Mouse (Mus musculus): ENCODE measurements around the gene Itga11. TPM values are rescaled to one million over a fixed set of nuclear protein-coding genes. Genes with fewer than 3 reads are reported as not detected.
"Not testable (repeated sequence)": the region's sequence is repeated elsewhere in the genome, so short reads cannot be mapped to it uniquely, and the experiment has no call there.

The Itga11 gene
- polyA plus RNA-seq, 1 experiment: 1.1 TPM

GRCm38 (mm10) chr9:62649444-62649843 lies 28.2 kb upstream of the Itga11 start:
- no peak overlapping the region for H3K4me3 ChIP-seq (replicated peaks; ENCODE audit: control insufficient read depth, low read depth, low read length)
- H3K27ac ChIP-seq (ENCODE audit: control insufficient read depth, insufficient read depth, low read depth, low read length, poor library complexity): no peak overlapping the region
- 77% methylated on average over 3 of the region's 3 CpGs for WGBS
- TF ChIP-seq CTCF (IDR thresholded peaks at IDR 0.05; ENCODE audit: control insufficient read depth, insufficient read depth, low read length) (no peak), POLR2A (IDR thresholded peaks at IDR 0.05; ENCODE audit: borderline replicate concordance, control insufficient read depth, low read depth, low read length) (no peak)
- no peaks in the 10 kb centered on the region for H3K4me1 ChIP-seq (ENCODE audit: control insufficient read depth, insufficient read depth, low read length)

- TF ChIP-seq POLR2A (IDR thresholded peaks at IDR 0.05; ENCODE audit: borderline replicate concordance, control insufficient read depth, low read depth, low read length) (no peak), CTCF (IDR thresholded peaks at IDR 0.05; ENCODE audit: control insufficient read depth, insufficient read depth, low read length) (no peak)
- Histone ChIP-seq H3K27ac (ENCODE audit: control insufficient read depth, insufficient read depth, low read depth, low read length, poor library complexity) (no peak overlapping the region), H3K4me1 (ENCODE audit: control insufficient read depth, insufficient read depth, low read length) (no peaks in the 10 kb centered on the region), H3K4me3 (replicated peaks; ENCODE audit: control insufficient read depth, low read depth, low read length) (no peak overlapping the region)
- WGBS: 80% methylated on average over 6 of the region's 6 CpGs
These were observed 26.9 kb upstream of the Itga11 start for GRCm38 (mm10) chr9:62650764-62651163.

- Histone ChIP-seq H3K4me1 (ENCODE audit: control insufficient read depth, insufficient read depth, low read length) (no peaks in the 10 kb centered on the region), H3K4me3 (replicated peaks; ENCODE audit: control insufficient read depth, low read depth, low read length) (no peak overlapping the region), H3K27ac (ENCODE audit: control insufficient read depth, insufficient read depth, low read depth, low read length, poor library complexity) (no peak overlapping the region)
- 76% methylated on average over 6 of the region's 6 CpGs for WGBS
- TF ChIP-seq POLR2A (IDR thresholded peaks at IDR 0.05; ENCODE audit: borderline replicate concordance, control insufficient read depth, low read depth, low read length): no peak
- TF ChIP-seq CTCF (IDR thresholded peaks at IDR 0.05; ENCODE audit: control insufficient read depth, insufficient read depth, low read length): no peak
These were observed 23.3 kb upstream of the Itga11 start for GRCm38 (mm10) chr9:62654336-62654735.

GRCm38 (mm10) chr9:62658016-62658415 lies 19.6 kb upstream of the Itga11 start:
- Histone ChIP-seq H3K4me1 (ENCODE audit: control insufficient read depth, insufficient read depth, low read length) (no peaks in the 10 kb centered on the region), H3K4me3 (replicated peaks; ENCODE audit: control insufficient read depth, low read depth, low read length) (no peak overlapping the region), H3K27ac (ENCODE audit: control insufficient read depth, insufficient read depth, low read depth, low read length, poor library complexity) (no peak overlapping the region)
- TF ChIP-seq POLR2A (IDR thresholded peaks at IDR 0.05; ENCODE audit: borderline replicate concordance, control insufficient read depth, low read depth, low read length) (no peak), CTCF (IDR thresholded peaks at IDR 0.05; ENCODE audit: control insufficient read depth, insufficient read depth, low read length) (no peak)
- WGBS: 74% methylated on average over 3 of the region's 3 CpGs

- H3K4me3 ChIP-seq (replicated peaks; ENCODE audit: control insufficient read depth, low read depth, low read length): no peak overlapping the region
- WGBS: 72% methylated on average over 4 of the region's 4 CpGs
- H3K4me1 ChIP-seq (ENCODE audit: control insufficient read depth, insufficient read depth, low read length): no peaks in the 10 kb centered on the region
- H3K27ac ChIP-seq (ENCODE audit: control insufficient read depth, insufficient read depth, low read depth, low read length, poor library complexity): no peak overlapping the region
- no peak for TF ChIP-seq CTCF (IDR thresholded peaks at IDR 0.05; ENCODE audit: control insufficient read depth, insufficient read depth, low read length)
These were observed 18.6 kb upstream of the Itga11 start for GRCm38 (mm10) chr9:62659026-62659425.

GRCm38 (mm10) chr9:62660971-62661370 lies 16.7 kb upstream of the Itga11 start:
- not testable (repeated sequence) for H3K27ac ChIP-seq (ENCODE audit: control insufficient read depth, insufficient read depth, low read depth, low read length, poor library complexity); H3K4me3 ChIP-seq (replicated peaks; ENCODE audit: control insufficient read depth, low read depth, low read length); H3K4me1 ChIP-seq (ENCODE audit: control insufficient read depth, insufficient read depth, low read length)
- WGBS: 86% methylated on average over 9 of the region's 9 CpGs

GRCm38 (mm10) chr9:62663443-62663842 lies 14.2 kb upstream of the Itga11 start:
- WGBS: 53% methylated on average over 2 of the region's 2 CpGs

GRCm38 (mm10) chr9:62664115-62664725 lies 13.4 kb upstream of the Itga11 start:
- Histone ChIP-seq H3K4me3 (replicated peaks; ENCODE audit: control insufficient read depth, low read depth, low read length) (no peak overlapping the region), H3K27ac (ENCODE audit: control insufficient read depth, insufficient read depth, low read depth, low read length, poor library complexity) (no peak overlapping the region), H3K4me1 (ENCODE audit: control insufficient read depth, insufficient read depth, low read length) (no peaks in the 10 kb centered on the region)
- TF ChIP-seq CTCF (IDR thresholded peaks at IDR 0.05; ENCODE audit: control insufficient read depth, insufficient read depth, low read length) (no peak), POLR2A (IDR thresholded peaks at IDR 0.05; ENCODE audit: borderline replicate concordance, control insufficient read depth, low read depth, low read length) (no peak)
- 76% methylated on average over 10 of the region's 10 CpGs for WGBS

More at GRCm38 (mm10) chr9:62663443-62663842, 14.2 kb upstream of the Itga11 start:
- H3K4me3 ChIP-seq (replicated peaks; ENCODE audit: control insufficient read depth, low read depth, low read length): no peak overlapping the region
- H3K27ac ChIP-seq (ENCODE audit: control insufficient read depth, insufficient read depth, low read depth, low read length, poor library complexity): no peak overlapping the region
- H3K4me1 ChIP-seq (ENCODE audit: control insufficient read depth, insufficient read depth, low read length): no peaks in the 10 kb centered on the region
- TF ChIP-seq CTCF (IDR thresholded peaks at IDR 0.05; ENCODE audit: control insufficient read depth, insufficient read depth, low read length): no peak
- TF ChIP-seq POLR2A (IDR thresholded peaks at IDR 0.05; ENCODE audit: borderline replicate concordance, control insufficient read depth, low read depth, low read length): no peak

GRCm38 (mm10) chr9:62665892-62666291 lies 11.7 kb upstream of the Itga11 start:
- WGBS: 78% methylated on average over 4 of the region's 4 CpGs
- no peak overlapping the region for H3K4me3 ChIP-seq (replicated peaks; ENCODE audit: control insufficient read depth, low read depth, low read length)
- H3K4me1 ChIP-seq (ENCODE audit: control insufficient read depth, insufficient read depth, low read length): no peaks in the 10 kb centered on the region
- TF ChIP-seq POLR2A (IDR thresholded peaks at IDR 0.05; ENCODE audit: borderline replicate concordance, control insufficient read depth, low read depth, low read length): no peak
- no peak for TF ChIP-seq CTCF (IDR thresholded peaks at IDR 0.05; ENCODE audit: control insufficient read depth, insufficient read depth, low read length)
- H3K27ac ChIP-seq (ENCODE audit: control insufficient read depth, insufficient read depth, low read depth, low read length, poor library complexity): no peak overlapping the region

All from bone marrow, adult 2 months (tissue).